Mouse (Mus musculus) MEL-GATA-1-ER (cell line): ENCODE data around the gene Olfr1353.
"Not testable (repeated sequence)": the region's sequence is repeated elsewhere in the genome, so short reads cannot be mapped to it uniquely, and the experiment has no call there.

Source experiments
- DNase-seq: peaks from one replicate; pipeline ENCODE4 v3.0.0-alpha.2; 2012; ENCODE audit warnings: low read depth; ENCODE audit errors: extremely low read depth

Gene Olfr1353

DNA sequence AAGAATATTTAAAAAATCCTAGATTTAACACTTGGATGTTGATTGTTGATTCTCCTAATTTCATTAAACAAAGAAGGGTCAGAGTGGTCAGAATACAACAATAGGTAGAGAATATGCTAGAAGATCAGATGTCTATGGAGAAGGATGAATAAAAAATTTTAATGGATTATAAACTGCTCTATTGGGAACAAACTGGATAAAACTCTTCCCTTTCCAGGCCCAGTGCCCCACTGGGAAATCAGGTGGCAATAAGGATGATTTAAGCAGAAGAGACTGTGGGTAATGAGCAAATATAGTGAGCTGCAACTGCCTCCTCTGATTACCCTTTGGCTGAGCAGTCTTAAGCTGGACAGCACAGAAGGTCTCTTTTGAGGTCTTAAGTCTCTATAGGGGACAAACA is at the start of gene Olfr1353:
Gene Olfr1353, plus strand, starts transcription at position 301 of the 400 bp plus-strand sequence.
- DNase-seq: not testable (repeated sequence)

DNA sequence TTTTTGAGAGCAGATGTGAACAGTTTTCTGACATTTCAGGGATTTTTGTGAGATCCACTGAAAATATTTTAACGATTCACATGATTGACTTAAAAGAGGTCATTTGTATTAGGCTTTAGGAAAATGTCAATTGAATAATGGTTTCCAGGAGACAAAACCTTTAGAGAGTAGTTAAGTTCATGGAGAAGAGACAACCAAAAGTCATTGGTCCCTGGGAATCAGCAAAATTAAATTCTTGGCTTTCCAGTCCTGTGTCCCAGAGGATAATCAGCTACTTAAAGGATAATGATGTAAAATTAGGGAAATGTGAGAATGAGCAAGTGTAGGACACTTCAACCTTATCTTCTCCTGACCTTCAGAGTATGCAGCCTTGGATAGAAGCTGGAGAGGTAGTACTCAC is 12.8 kb upstream of the Olfr1353 start, which contains the start of gene Olfr8:
Gene Olfr8, plus strand, starts transcription at position 301 of the 400 bp plus-strand sequence.
- DNase-seq: not testable (repeated sequence)

GRCm38 (mm10) chr10:78980750-78981149 is 17.6 kb downstream of the Olfr1353 start, which contains the start of gene Olfr1352:
Gene Olfr1352 (plus strand): TSS chr10:78981050.
- no peak for DNase-seq

GRCm38 (mm10) chr10:79012172-79012571 is 49.1 kb downstream of the Olfr1353 start, which contains the start of gene Olfr1351:
Gene Olfr1351 (plus strand): TSS chr10:79012472.
- DNase-seq: no peak
